Mouse (Mus musculus): ENCODE measurements around the gene P2ry12. TPM values are rescaled to one million over a fixed set of nuclear protein-coding genes. Genes with fewer than 3 reads are reported as not detected.

The P2ry12 gene
- polyA plus RNA-seq, 1 experiment: not detected

DNA sequence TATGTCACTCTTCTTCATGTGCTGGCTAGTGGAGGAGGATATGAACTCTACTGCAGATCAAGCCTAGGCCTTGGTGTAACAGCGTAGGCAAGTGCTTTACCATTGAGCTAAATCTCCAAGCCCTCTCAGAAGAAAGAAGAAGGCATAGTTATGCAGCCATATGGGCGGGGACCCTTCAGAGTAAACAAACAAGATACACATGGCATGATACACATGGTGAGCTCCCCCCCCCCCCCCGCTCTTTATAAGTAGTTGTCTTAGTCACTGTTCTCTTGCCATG is 15.5 kb upstream of the P2ry12 start:
- Histone ChIP-seq H3K4me3 (replicated peaks) (no peak overlapping the region), H3K4me1 (ENCODE audit: control insufficient read depth) (no peaks in the 10 kb centered on the region)
- TF ChIP-seq TAL1 (IDR thresholded peaks at IDR 0.05; ENCODE audit: low read length) (no peak), GATA1 (IDR thresholded peaks at IDR 0.05; ENCODE audit: low read length) (no peak)

DNA sequence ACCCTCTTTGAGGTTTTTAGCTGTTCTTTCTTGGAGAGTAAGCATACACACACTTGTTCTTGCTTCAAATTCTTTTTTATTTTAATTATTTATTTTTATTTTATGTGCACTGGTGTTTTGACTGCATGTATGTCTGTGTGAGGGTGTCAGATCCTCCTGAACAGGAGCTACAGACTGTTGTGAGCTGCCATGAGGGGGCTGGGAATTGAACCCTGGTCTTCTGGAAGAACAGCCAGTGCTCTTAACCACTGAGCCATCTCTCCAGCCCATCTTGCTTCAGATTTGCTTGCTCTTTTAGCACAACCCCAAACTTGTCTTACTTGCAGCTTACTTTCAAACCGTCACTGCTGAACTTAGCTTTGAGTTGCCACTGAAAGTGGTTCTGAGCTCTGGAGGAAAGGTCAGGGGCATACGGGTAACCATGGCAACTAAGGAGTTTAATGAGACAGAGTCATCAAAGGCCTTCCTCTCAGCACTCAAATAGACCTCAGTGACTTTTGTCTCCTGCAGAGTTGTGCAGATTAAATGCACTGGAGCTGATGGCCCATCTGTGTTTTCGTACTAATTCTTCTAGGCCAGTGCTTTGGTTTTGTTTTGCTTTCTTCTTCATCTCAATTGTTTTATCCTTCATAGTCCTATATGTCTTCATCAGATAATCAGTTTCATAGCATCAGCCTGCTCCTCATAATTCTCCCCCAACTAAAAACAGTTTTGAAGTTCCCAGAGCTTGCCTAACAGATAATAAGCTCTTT is 15.0 kb upstream of the P2ry12 start:
- Histone ChIP-seq H3K36me3 (ENCODE audit: control insufficient read depth) (no peaks in the 10 kb centered on the region), H3K27me3 (ENCODE audit: control insufficient read depth) (no peaks in the 10 kb centered on the region), H3K4me3 (replicated peaks) (no peak overlapping the region), H3K9me3 (ENCODE audit: control insufficient read depth, low read length) (no peaks in the 10 kb centered on the region), H3K4me1 (ENCODE audit: control insufficient read depth) (no peaks in the 10 kb centered on the region)
- no peak for TF ChIP-seq TAL1 (IDR thresholded peaks at IDR 0.05; ENCODE audit: low read length)
- no peak for TF ChIP-seq GATA1 (IDR thresholded peaks at IDR 0.05; ENCODE audit: low read length)

More for the DNA sequence above, 15.5 kb upstream of the P2ry12 start:
- no peaks in the 10 kb centered on the region for H3K36me3 ChIP-seq (ENCODE audit: control insufficient read depth)
- no peaks in the 10 kb centered on the region for H3K27me3 ChIP-seq (ENCODE audit: control insufficient read depth)
- no peaks in the 10 kb centered on the region for H3K9me3 ChIP-seq (ENCODE audit: control insufficient read depth, low read length)

DNA sequence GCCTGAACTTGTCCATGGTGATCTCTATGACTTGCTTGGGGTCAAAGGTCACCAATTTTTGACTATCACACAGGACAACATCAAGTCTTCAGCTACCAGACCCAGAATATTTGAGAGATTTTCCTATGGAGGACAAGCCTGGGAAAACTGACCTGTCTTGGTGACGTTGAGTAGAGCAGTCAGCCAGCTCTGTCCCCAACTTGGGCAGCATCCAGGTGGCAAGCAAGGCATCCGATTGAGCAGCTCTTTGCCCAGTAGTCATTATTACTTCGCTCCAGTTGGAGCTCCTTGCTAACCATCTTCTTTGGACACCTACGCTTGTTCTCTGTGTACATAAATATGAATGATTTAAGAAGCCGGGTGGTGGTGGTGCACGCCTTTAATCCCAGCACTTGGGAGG is 8.1 kb upstream of the P2ry12 start:
- TF ChIP-seq GATA1 (IDR thresholded peaks at IDR 0.05; ENCODE audit: low read length) (no peak), TAL1 (IDR thresholded peaks at IDR 0.05; ENCODE audit: low read length) (no peak)
- Histone ChIP-seq H3K4me1 (ENCODE audit: control insufficient read depth) (no peaks in the 10 kb centered on the region), H3K4me3 (replicated peaks) (no peak overlapping the region), H3K9me3 (ENCODE audit: control insufficient read depth, low read length) (no peaks in the 10 kb centered on the region), H3K36me3 (ENCODE audit: control insufficient read depth) (no peaks in the 10 kb centered on the region), H3K27me3 (ENCODE audit: control insufficient read depth) (no peaks in the 10 kb centered on the region)

DNA sequence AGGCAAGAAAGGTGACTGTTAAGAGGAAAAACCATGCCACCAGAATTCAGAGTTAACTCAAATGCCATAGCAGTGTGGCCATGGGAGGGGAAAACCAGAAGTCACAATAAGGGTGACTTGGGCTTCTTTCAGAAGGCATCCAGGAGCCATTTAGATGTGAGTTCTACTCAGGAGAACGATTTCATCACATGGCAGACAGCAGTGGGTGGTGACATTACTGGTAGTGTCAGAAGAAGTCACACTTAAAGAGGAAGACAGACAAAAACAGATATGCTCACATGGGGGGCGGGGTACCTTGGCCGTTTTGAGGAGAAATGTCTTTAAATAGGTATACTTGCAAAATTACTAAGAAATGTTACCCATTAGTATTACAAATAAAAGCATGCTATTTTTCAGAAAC is 1.3 kb upstream of the P2ry12 start:
- no peaks in the 10 kb centered on the region for H3K4me1 ChIP-seq (ENCODE audit: control insufficient read depth)
- no peak overlapping the region for H3K4me3 ChIP-seq (replicated peaks)
- TF ChIP-seq TAL1 (IDR thresholded peaks at IDR 0.05; ENCODE audit: low read length) (no peak), GATA1 (IDR thresholded peaks at IDR 0.05; ENCODE audit: low read length) (no peak)
- no peaks in the 10 kb centered on the region for H3K27me3 ChIP-seq (ENCODE audit: control insufficient read depth)
- H3K36me3 ChIP-seq (ENCODE audit: control insufficient read depth): no peaks in the 10 kb centered on the region
- H3K9me3 ChIP-seq (ENCODE audit: control insufficient read depth, low read length): no peaks in the 10 kb centered on the region

DNA sequence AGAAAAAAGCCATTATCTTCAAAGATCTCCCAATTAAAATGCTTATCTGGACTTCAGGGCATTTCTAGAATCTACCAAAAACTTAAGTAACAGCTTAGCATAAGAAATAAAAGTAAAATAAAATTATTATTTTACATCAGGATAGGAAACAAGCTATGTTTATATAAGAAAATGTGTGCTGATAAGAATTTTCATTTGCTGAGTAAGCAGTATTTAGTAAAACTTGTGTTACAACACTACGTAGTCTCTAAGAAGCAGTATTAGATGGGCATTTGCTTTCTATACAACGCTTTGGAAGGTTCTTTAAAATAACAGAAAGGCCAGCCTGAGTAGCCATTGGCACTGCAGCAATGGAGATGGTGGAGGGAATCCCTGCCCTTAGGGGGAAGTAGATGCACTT is 746 bp upstream of the P2ry12 start:
- H3K4me3 ChIP-seq (replicated peaks): no peak overlapping the region
- H3K9me3 ChIP-seq (ENCODE audit: control insufficient read depth, low read length): no peaks in the 10 kb centered on the region
- TF ChIP-seq GATA1 (IDR thresholded peaks at IDR 0.05; ENCODE audit: low read length) (no peak), TAL1 (IDR thresholded peaks at IDR 0.05; ENCODE audit: low read length) (no peak)
- no peaks in the 10 kb centered on the region for H3K4me1 ChIP-seq (ENCODE audit: control insufficient read depth)
- H3K36me3 ChIP-seq (ENCODE audit: control insufficient read depth): no peaks in the 10 kb centered on the region
- H3K27me3 ChIP-seq (ENCODE audit: control insufficient read depth): no peaks in the 10 kb centered on the region

DNA sequence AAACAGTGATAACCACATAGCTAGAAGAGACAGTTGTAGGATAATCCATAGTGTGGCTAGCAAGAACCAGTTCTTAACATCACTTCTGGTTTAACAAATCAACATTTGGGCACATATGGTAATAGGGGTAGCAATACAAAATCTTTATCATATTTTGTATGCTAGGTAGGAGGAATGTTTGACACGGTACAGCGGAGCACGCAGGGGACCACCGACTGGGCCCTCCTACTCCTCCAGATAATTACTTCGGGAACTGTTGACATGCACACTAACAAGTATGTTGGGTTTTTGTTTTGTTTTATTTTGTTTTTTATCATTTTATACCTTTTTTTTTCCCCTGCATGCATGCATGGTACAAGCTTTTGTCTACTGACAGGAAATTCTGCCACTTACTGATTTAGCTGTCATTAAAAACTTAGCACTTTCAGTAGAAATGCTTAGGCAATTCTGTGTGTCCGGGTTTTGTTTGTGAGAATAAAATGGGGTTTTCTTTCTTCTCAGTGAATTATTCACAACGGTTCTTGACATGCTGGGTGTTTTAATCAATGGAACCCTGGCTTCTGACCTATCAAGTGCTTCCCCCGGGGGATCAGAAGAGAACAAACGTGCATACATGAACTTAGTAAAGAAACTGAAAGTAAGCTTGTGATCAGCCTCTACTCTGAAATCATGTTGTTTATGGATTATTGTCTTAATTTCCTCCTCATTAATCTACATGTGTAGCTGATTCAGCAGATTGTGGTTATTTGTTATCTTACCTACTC is 780 bp downstream of the P2ry12 start:
- no peak for TF ChIP-seq GATA1 (IDR thresholded peaks at IDR 0.05; ENCODE audit: low read length)
- no peak for TF ChIP-seq TAL1 (IDR thresholded peaks at IDR 0.05; ENCODE audit: low read length)
- H3K9me3 ChIP-seq (ENCODE audit: control insufficient read depth, low read length): no peaks in the 10 kb centered on the region
- H3K27me3 ChIP-seq (ENCODE audit: control insufficient read depth): no peaks in the 10 kb centered on the region
- no peaks in the 10 kb centered on the region for H3K36me3 ChIP-seq (ENCODE audit: control insufficient read depth)
- H3K4me1 ChIP-seq (ENCODE audit: control insufficient read depth): no peaks in the 10 kb centered on the region
- H3K4me3 ChIP-seq (replicated peaks): no peak overlapping the region

DNA sequence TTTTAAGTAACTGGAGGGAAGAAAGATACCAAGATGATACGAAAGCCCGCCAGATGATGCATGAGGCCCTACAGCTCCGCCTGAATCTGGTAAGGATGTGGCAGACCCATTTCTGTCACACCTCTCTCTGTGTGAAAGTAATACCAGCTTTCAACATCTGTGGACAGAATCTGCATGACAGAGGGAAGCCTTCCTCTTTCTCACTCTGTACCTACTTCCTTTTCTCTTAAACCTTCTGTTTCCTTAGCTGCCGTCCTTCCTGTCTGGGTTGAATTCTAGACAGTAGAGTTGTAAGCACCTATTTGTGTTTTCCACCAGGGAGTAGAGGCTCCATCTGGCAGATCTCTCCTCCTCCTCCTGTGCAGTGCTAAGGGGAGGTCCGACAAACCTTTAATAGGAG is 1.9 kb downstream of the P2ry12 start:
- Histone ChIP-seq H3K36me3 (ENCODE audit: control insufficient read depth) (no peaks in the 10 kb centered on the region), H3K27me3 (ENCODE audit: control insufficient read depth) (no peaks in the 10 kb centered on the region), H3K4me1 (ENCODE audit: control insufficient read depth) (no peaks in the 10 kb centered on the region), H3K4me3 (replicated peaks) (no peak overlapping the region), H3K9me3 (ENCODE audit: control insufficient read depth, low read length) (no peaks in the 10 kb centered on the region)
- TF ChIP-seq GATA1 (IDR thresholded peaks at IDR 0.05; ENCODE audit: low read length) (no peak), TAL1 (IDR thresholded peaks at IDR 0.05; ENCODE audit: low read length) (no peak)

DNA sequence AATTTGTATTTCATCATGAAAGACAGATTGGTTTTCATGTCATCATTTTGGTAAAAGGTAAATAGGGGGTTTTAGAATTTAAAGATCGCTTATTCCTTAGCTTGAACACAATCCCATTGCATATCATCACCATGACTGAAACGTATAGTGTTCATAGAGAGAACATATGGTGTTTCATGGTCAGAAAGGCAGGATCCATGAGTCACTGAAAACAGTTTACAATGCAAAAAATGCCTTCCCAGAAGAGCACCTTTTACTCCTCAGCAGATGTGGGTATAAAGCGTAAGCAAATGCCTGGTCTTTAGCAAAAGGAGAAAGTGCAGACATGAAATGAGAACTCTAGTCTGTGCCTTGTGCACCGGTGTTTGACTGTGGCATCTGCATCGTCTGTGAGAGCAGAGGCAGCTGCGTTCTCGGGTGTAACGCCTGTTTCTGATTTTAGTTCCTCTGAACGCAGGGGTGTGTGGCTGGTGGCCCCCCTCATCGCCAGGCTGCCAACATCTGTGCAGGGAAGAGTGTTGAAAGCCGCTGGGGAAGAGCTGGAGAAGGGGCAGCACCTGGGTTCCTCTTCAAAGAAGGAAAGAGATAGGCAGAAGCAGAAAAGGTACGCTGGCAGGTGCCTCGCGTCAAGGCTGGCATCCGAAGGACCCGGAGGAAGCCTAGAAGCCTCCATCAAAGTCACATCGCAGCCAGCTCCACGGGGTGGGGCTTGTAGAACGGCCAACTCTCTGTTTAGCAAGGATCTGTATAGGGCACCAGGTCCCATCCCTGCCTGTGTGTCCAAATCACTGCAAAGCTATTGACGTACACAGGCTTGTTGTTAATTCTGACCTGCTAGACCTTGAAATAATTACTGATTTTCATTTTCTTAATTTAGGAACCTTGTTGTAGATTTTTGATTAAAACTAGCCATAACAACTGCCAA is 4.7 kb downstream of the P2ry12 start:
- H3K27me3 ChIP-seq (ENCODE audit: control insufficient read depth): no peaks in the 10 kb centered on the region
- no peak overlapping the region for H3K4me3 ChIP-seq (replicated peaks)

DNA sequence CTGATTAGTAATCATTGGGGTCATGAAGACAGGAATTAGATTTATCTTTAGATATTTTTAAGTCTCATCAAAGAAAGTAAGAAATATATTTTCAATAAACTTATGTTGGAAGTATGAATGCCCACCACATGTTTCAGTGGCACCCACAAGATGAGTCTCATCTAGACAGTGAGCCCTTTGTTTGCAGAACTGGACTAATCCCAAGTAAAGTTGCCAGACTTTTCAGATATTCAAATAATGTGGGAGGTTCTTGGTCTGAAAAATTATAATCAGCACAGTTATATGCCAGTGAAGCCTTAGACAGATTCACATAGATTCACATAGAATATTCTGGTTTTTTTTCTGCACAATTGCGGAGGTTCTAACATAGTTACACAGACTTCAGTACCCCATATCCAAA is 12.2 kb downstream of the P2ry12 start:
- H3K27me3 ChIP-seq (ENCODE audit: control insufficient read depth): no peaks in the 10 kb centered on the region
- no peaks in the 10 kb centered on the region for H3K4me1 ChIP-seq (ENCODE audit: control insufficient read depth)
- H3K36me3 ChIP-seq (ENCODE audit: control insufficient read depth): no peaks in the 10 kb centered on the region
- H3K4me3 ChIP-seq (replicated peaks): no peak overlapping the region
- H3K9me3 ChIP-seq (ENCODE audit: control insufficient read depth, low read length): no peaks in the 10 kb centered on the region
- TF ChIP-seq GATA1 (IDR thresholded peaks at IDR 0.05; ENCODE audit: low read length): no peak
- no peak for TF ChIP-seq TAL1 (IDR thresholded peaks at IDR 0.05; ENCODE audit: low read length)

More for the DNA sequence above, 4.7 kb downstream of the P2ry12 start:
- no peaks in the 10 kb centered on the region for H3K36me3 ChIP-seq (ENCODE audit: control insufficient read depth)
- no peaks in the 10 kb centered on the region for H3K9me3 ChIP-seq (ENCODE audit: control insufficient read depth, low read length)
- TF ChIP-seq TAL1 (IDR thresholded peaks at IDR 0.05; ENCODE audit: low read length): no peak
- TF ChIP-seq GATA1 (IDR thresholded peaks at IDR 0.05; ENCODE audit: low read length): no peak
- H3K4me1 ChIP-seq (ENCODE audit: control insufficient read depth): no peaks in the 10 kb centered on the region
